Comparison of ENCODE assay signal across 11 mouse cellular contexts in genomic region chr15:84105924-84106500, GRCm38 (mm10). TPM values are rescaled to one million over a fixed set of nuclear protein-coding genes. Genes with fewer than 3 reads are reported as not detected.
DNase-seq lines count a peak whose midpoint lies in the region; ATAC-seq and TF ChIP-seq lines count a peak whose summit lies in the region.
"Had no signal": no experiment of that assay in that cellular context is flagged by ENCODE, and none has a peak within 500 bp of the region (broad histone marks: within the 10 kb centered on the region; RNA-seq: fewer than 3 reads in every experiment).

No protein-coding gene starts in this region.

- ATAC-seq in forebrain, embryonic 16.5 days = peak; percentile 32
- ATAC-seq in liver, embryonic 16.5 days (ENCODE audit: low read depth) = no peak

- H3K4me2 ChIP-seq in forebrain, embryonic 16.5 days (ENCODE audit: low read length) = peak overlapping the region; percentile 76
- peak overlapping the region; percentile 51 for H3K4me2 ChIP-seq in liver, embryonic 16.5 days (ENCODE audit: low read depth, low read length)

- 6% methylated on average over 12 of the region's 12 CpGs for WGBS in heart, embryonic 10.5 days
- WGBS in forebrain, embryonic 16.5 days = 8% methylated on average over 12 of the region's 12 CpGs
- WGBS in liver, embryonic 16.5 days (ENCODE audit: insufficient replicate concordance) = 6% methylated on average over 12 of the region's 12 CpGs

- peaks cover 8% of the 10 kb centered on the region for H3K4me1 ChIP-seq in heart, embryonic 10.5 days
- H3K4me1 ChIP-seq in bone marrow macrophage, adult 2 months (ENCODE audit: control insufficient read depth, insufficient read depth, low read length) = peaks cover 2% of the 10 kb centered on the region; the same call in 1 of the 2 replicates
- H3K4me1 ChIP-seq in forebrain, embryonic 16.5 days (replicated peaks; ENCODE audit: control insufficient read depth, insufficient read depth, low read length) = peaks cover 18% of the 10 kb centered on the region
- no peaks in the 10 kb centered on the region; the same call in none of the 2 replicates for H3K4me1 ChIP-seq in liver, embryonic 16.5 days (ENCODE audit: control insufficient read depth, low read depth, low read length)

- peak overlapping the region; percentile 64 for H3K4me3 ChIP-seq in heart, embryonic 10.5 days
- peak overlapping the region; percentile 52 for H3K4me3 ChIP-seq in bone marrow macrophage, adult 2 months (ENCODE audit: insufficient read depth, low read length)
- peak overlapping the region; percentile 59 for H3K4me3 ChIP-seq in forebrain, embryonic 16.5 days (replicated peaks; ENCODE audit: low read length)
- no peak overlapping the region for H3K4me3 ChIP-seq in liver, embryonic 16.5 days (ENCODE audit: low read depth, low read length)

- no peak for TF ChIP-seq CTCF in bone marrow macrophage, adult 2 months (IDR thresholded peaks at IDR 0.05; ENCODE audit: low read depth, low read length)

- no peaks in the 10 kb centered on the region for H3K9me3 ChIP-seq in heart, embryonic 10.5 days
- H3K9me3 ChIP-seq in forebrain, embryonic 16.5 days (ENCODE audit: control insufficient read depth, low read length) = no peaks in the 10 kb centered on the region
- H3K9me3 ChIP-seq in liver, embryonic 16.5 days (replicated peaks; ENCODE audit: control insufficient read depth, low read length) = no peaks in the 10 kb centered on the region

- H3K9ac ChIP-seq in forebrain, embryonic 16.5 days (replicated peaks; ENCODE audit: low read depth, low read length) = peak overlapping the region; percentile 74
- no peak overlapping the region for H3K9ac ChIP-seq in liver, embryonic 16.5 days (ENCODE audit: low read depth, low read length)

- no peak overlapping the region for H3K27ac ChIP-seq in heart, embryonic 10.5 days
- H3K27ac ChIP-seq in bone marrow macrophage, adult 2 months (ENCODE audit: insufficient read depth, low read depth, low read length) = no peak overlapping the region
- H3K27ac ChIP-seq in forebrain, embryonic 16.5 days (ENCODE audit: low read length) = peak overlapping the region; percentile 60
- H3K27ac ChIP-seq in liver, embryonic 16.5 days (ENCODE audit: low read length) = no peak overlapping the region

- intact Hi-C loops in heart, postnatal 10 days (cut with DNase I) = no loop called here
- intact Hi-C loops in gastrocnemius, postnatal 36 days (cut with DNase I) = no loop called here

- no peak for DNase-seq in heart, embryonic 10.5 days (ENCODE audit: low spot score)
- DNase-seq in heart, postnatal 10 days = no peak
- DNase-seq in gastrocnemius, postnatal 36 days = no peak
- no peak for DNase-seq in right cerebral cortex, adult 18-20 months
- no peak for DNase-seq in left cerebral cortex, adult 18-20 months (ENCODE audit: low spot score in 2 of 2)
- DNase-seq: kidney, adult 18-20 months had no signal

- no peaks in the 10 kb centered on the region for H3K36me3 ChIP-seq in heart, embryonic 10.5 days
- H3K36me3 ChIP-seq in forebrain, embryonic 16.5 days (ENCODE audit: control insufficient read depth, insufficient read depth) = no peaks in the 10 kb centered on the region
- H3K36me3 ChIP-seq in liver, embryonic 16.5 days (ENCODE audit: control insufficient read depth, insufficient read depth) = no peaks in the 10 kb centered on the region

- no peak for TF ChIP-seq POLR2A in bone marrow macrophage, adult 2 months (IDR thresholded peaks at IDR 0.05; ENCODE audit: borderline replicate concordance, low read depth, low read length)

- H3K27me3 ChIP-seq in heart, embryonic 10.5 days (ENCODE audit: insufficient read depth, poor library complexity, severe bottlenecking) = peaks cover 60% of the 10 kb centered on the region
- no peaks in the 10 kb centered on the region for H3K27me3 ChIP-seq in forebrain, embryonic 16.5 days (replicated peaks; ENCODE audit: control insufficient read depth, insufficient read depth, low read length)
- peaks cover 22% of the 10 kb centered on the region for H3K27me3 ChIP-seq in liver, embryonic 16.5 days (ENCODE audit: control insufficient read depth, insufficient read depth, low read depth, low read length)

RNA-seq across cellular contexts. Expression of gene Sult4a1, which starts 0.5 kb away (rescaled TPM):
- 0.86 and 1.8 TPM in 2 replicates for polyA plus RNA-seq in heart, embryonic 10.5 days (2016; fragmentation: Nextera tagmentation; extraction: Ambion mirVana)
- not detected for total RNA-seq in heart, postnatal 10 days (2021)
- polyA plus RNA-seq in bone marrow macrophage, adult 2 months (2012; ENCODE audit: insufficient read depth, insufficient read length, missing spikeins) = not detected in 2 replicates
- polyA plus RNA-seq in forebrain, embryonic 16.5 days (2015; fragmentation: Nextera tagmentation; extraction: Ambion mirVana) = 80.6 and 92.7 TPM in 2 replicates
- polyA plus RNA-seq in liver, embryonic 16.5 days (2015; fragmentation: Nextera tagmentation; extraction: Ambion mirVana) = 0.06 and 0.11 TPM in 2 replicates
- not detected for total RNA-seq in gastrocnemius, postnatal 36 days (2021)
- total RNA-seq in left cerebral cortex, adult 18-20 months (2021) = 100 to 1,000 TPM; 449 to 474 TPM
- total RNA-seq: neutrophil, adult 5-6 weeks had no signal

RNA-seq across cellular contexts. Expression of gene Pnpla5, which starts 17.0 kb away (rescaled TPM):
- polyA plus RNA-seq in heart, embryonic 10.5 days (2016; fragmentation: Nextera tagmentation; extraction: Ambion mirVana) = not detected in 2 replicates
- total RNA-seq in heart, postnatal 10 days (2021) = not detected
- not detected in 2 replicates for polyA plus RNA-seq in bone marrow macrophage, adult 2 months (2012; ENCODE audit: insufficient read depth, insufficient read length, missing spikeins)
- not detected in 2 replicates for polyA plus RNA-seq in forebrain, embryonic 16.5 days (2015; fragmentation: Nextera tagmentation; extraction: Ambion mirVana)
- polyA plus RNA-seq in liver, embryonic 16.5 days (2015; fragmentation: Nextera tagmentation; extraction: Ambion mirVana) = 0.13 TPM in 1 of 2 replicates, not detected in the other
- not detected for total RNA-seq in gastrocnemius, postnatal 36 days (2021)
- total RNA-seq in left cerebral cortex, adult 18-20 months (2021) = not detected
- total RNA-seq: neutrophil, adult 5-6 weeks had no signal

RNA-seq across cellular contexts. Expression of gene Efcab6, which starts 40.8 kb away (rescaled TPM):
- polyA plus RNA-seq in heart, embryonic 10.5 days (2016; fragmentation: Nextera tagmentation; extraction: Ambion mirVana) = not detected in 2 replicates
- total RNA-seq in heart, postnatal 10 days (2021) = not detected
- polyA plus RNA-seq in bone marrow macrophage, adult 2 months (2012; ENCODE audit: insufficient read depth, insufficient read length, missing spikeins) = not detected in 2 replicates
- polyA plus RNA-seq in forebrain, embryonic 16.5 days (2015; fragmentation: Nextera tagmentation; extraction: Ambion mirVana) = 2.8 and 3.7 TPM in 2 replicates
- polyA plus RNA-seq in liver, embryonic 16.5 days (2015; fragmentation: Nextera tagmentation; extraction: Ambion mirVana) = 0.02 TPM in 1 of 2 replicates, not detected in the other
- 1 to 10 TPM; 4.7 to 5.0 TPM for total RNA-seq in gastrocnemius, postnatal 36 days (2021)
- total RNA-seq in left cerebral cortex, adult 18-20 months (2021) = 10 to 100 TPM; 12.3 to 14.1 TPM
- total RNA-seq: adrenal gland, adult 18-20 months; neutrophil, adult 5-6 weeks had no signal

Comparison
In these comparisons a context has a peak if more than half of its experiments do, and no peak if none do; other contexts are left out.
1. RNA of gene Sult4a1, which starts 0.5 kb away (polyA plus RNA-seq): 80.6 to 92.7 TPM in forebrain, embryonic 16.5 days; 0.86 to 1.8 TPM in heart, embryonic 10.5 days, 0.06 to 0.11 TPM in liver, embryonic 16.5 days and not detected in bone marrow macrophage, adult 2 months; every median in the first group is over 10 times any median in the second.